In the genomic region with DNA sequence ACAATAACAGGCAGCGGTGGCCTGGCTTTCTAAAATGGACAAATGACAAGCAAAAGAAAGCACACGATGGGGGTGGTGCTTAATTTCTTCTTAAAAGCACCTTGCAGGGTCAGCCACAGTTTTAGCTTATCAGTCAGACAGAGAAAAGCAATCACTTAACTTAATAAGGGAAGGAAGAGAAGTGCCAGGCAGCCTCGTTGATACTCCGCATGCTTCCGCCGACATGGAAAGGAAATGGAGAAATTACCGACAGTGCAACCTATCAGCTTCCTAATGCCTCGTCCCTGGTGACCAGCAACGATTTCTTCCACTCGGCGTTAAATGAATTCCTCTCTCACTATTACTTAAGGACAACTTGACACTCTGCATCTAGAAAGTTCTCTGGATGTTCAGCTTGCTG, we compare ENCODE assay signal across 14 mouse cellular contexts.
DNase-seq lines count a peak whose midpoint lies in the region; ATAC-seq and TF ChIP-seq lines count a peak whose summit lies in the region.
"Had no signal": no experiment of that assay in that cellular context is flagged by ENCODE, and none has a peak within 500 bp of the region (broad histone marks: within the 10 kb centered on the region; RNA-seq: fewer than 3 reads in every experiment).

No protein-coding gene starts in this region.

- peaks cover 52% of the 10 kb centered on the region for H3K4me1 ChIP-seq in forebrain, embryonic 12.5 days
- H3K4me1 ChIP-seq in forebrain, embryonic 11.5 days (replicated peaks; ENCODE audit: control insufficient read depth, insufficient read depth, low read length) = peaks cover 9% of the 10 kb centered on the region
- peaks cover 56% of the 10 kb centered on the region for H3K4me1 ChIP-seq in intestine, embryonic 14.5 days (replicated peaks; ENCODE audit: control insufficient read depth, insufficient read depth, low read length)
- H3K4me1 ChIP-seq in intestine, postnatal 0 days (replicated peaks; ENCODE audit: control insufficient read depth, insufficient read depth, low read length) = no peaks in the 10 kb centered on the region
- H3K4me1 ChIP-seq in embryonic fibroblast, embryonic 13.5 days (ENCODE audit: control insufficient read depth, insufficient read depth, low read length) = peaks cover 48% of the 10 kb centered on the region
- peaks cover 35% of the 10 kb centered on the region for H3K4me1 ChIP-seq in megakaryocyte, embryonic 14.5 days

- no peak overlapping the region for H3K4me2 ChIP-seq in forebrain, embryonic 12.5 days
- no peak overlapping the region for H3K4me2 ChIP-seq in forebrain, embryonic 11.5 days (ENCODE audit: low read depth, low read length, severe bottlenecking)
- no peak overlapping the region for H3K4me2 ChIP-seq in intestine, embryonic 14.5 days (ENCODE audit: low read length)
- H3K4me2 ChIP-seq in intestine, postnatal 0 days (replicated peaks; ENCODE audit: low read depth) = no peak overlapping the region

- H3K27ac ChIP-seq in forebrain, embryonic 12.5 days = peak overlapping the region; percentile 63
- H3K27ac ChIP-seq in forebrain, embryonic 11.5 days (ENCODE audit: low read depth, low read length) = no peak overlapping the region
- H3K27ac ChIP-seq in intestine, embryonic 14.5 days (ENCODE audit: low read depth) = 0 out of 2 replicates have a peak overlapping the region, but pooled peaks have one; percentile 38
- no peak overlapping the region for H3K27ac ChIP-seq in intestine, postnatal 0 days (ENCODE audit: low read depth, low read length)
- H3K27ac ChIP-seq in embryonic fibroblast, embryonic 13.5 days (ENCODE audit: insufficient read depth, low read length) = peak overlapping the region; percentile 48; the same call in 1 of the 2 replicates
- H3K27ac ChIP-seq: layer of hippocampus, adult 2 months; macrophage had no signal

- H3K9me3 ChIP-seq in forebrain, embryonic 12.5 days = no peaks in the 10 kb centered on the region
- H3K9me3 ChIP-seq in forebrain, embryonic 11.5 days (ENCODE audit: control insufficient read depth, low read length) = no peaks in the 10 kb centered on the region
- no peaks in the 10 kb centered on the region for H3K9me3 ChIP-seq in intestine, embryonic 14.5 days (ENCODE audit: control insufficient read depth, low read length)
- no peaks in the 10 kb centered on the region for H3K9me3 ChIP-seq in intestine, postnatal 0 days (ENCODE audit: control insufficient read depth)
- no peaks in the 10 kb centered on the region for H3K9me3 ChIP-seq in megakaryocyte, embryonic 14.5 days
- H3K9me3 ChIP-seq: G1E had no signal

- H3K4me3 ChIP-seq in forebrain, embryonic 12.5 days (replicated peaks) = no peak overlapping the region
- H3K4me3 ChIP-seq in forebrain, embryonic 11.5 days (ENCODE audit: low read depth, low read length) = no peak overlapping the region
- H3K4me3 ChIP-seq in intestine, embryonic 14.5 days (ENCODE audit: low read depth, low read length) = no peak overlapping the region
- H3K4me3 ChIP-seq in intestine, postnatal 0 days (ENCODE audit: low read depth, low read length) = no peak overlapping the region
- no peak overlapping the region for H3K4me3 ChIP-seq in embryonic fibroblast, embryonic 13.5 days (ENCODE audit: insufficient read depth, low read length)
- H3K4me3 ChIP-seq in megakaryocyte, embryonic 14.5 days (replicated peaks) = peak overlapping the region; percentile 68
- H3K4me3 ChIP-seq: erythroblast, embryonic 14.5 days; layer of hippocampus, adult 2 months had no signal

- DNase-seq in forebrain, embryonic 11.5 days (ENCODE audit: low spot score) = no peak
- DNase-seq in intestine, embryonic 14.5 days (ENCODE audit: low spot score) = no peak
- no peak for DNase-seq in ovary, postnatal 36 days (ENCODE audit: low spot score)
- DNase-seq in retina, postnatal 1 day = no peak
- DNase-seq: cerebellum, postnatal 10 days; kidney, adult 11 months had no signal

- WGBS in forebrain, embryonic 12.5 days = 53% methylated on average over 11 of the region's 11 CpGs
- WGBS in forebrain, embryonic 11.5 days = 71% methylated on average over 11 of the region's 11 CpGs
- 35% methylated on average over 11 of the region's 11 CpGs for WGBS in intestine, embryonic 14.5 days
- WGBS in intestine, postnatal 0 days = 44% methylated on average over 11 of the region's 11 CpGs

- H3K36me3 ChIP-seq in forebrain, embryonic 12.5 days (replicated peaks) = no peaks in the 10 kb centered on the region
- no peaks in the 10 kb centered on the region for H3K36me3 ChIP-seq in forebrain, embryonic 11.5 days (ENCODE audit: control insufficient read depth, insufficient read depth, low read length)
- H3K36me3 ChIP-seq in intestine, embryonic 14.5 days (ENCODE audit: control insufficient read depth, insufficient read depth, low read length) = no peaks in the 10 kb centered on the region
- no peaks in the 10 kb centered on the region for H3K36me3 ChIP-seq in intestine, postnatal 0 days (ENCODE audit: control insufficient read depth, insufficient read depth)
- no peaks in the 10 kb centered on the region for H3K36me3 ChIP-seq in megakaryocyte, embryonic 14.5 days (replicated peaks; ENCODE audit: low read length)
- H3K36me3 ChIP-seq: G1E had no signal

- no peak for TF ChIP-seq CTCF in intestine, postnatal 0 days (IDR thresholded peaks at IDR 0.05; ENCODE audit: low read depth)
- no peak for TF ChIP-seq CTCF in embryonic fibroblast, embryonic 13.5 days (IDR thresholded peaks at IDR 0.05; ENCODE audit: borderline replicate concordance, insufficient read depth, low read length)

- ATAC-seq in forebrain, embryonic 12.5 days (ENCODE audit: low FRiP score) = no peak
- no peak for ATAC-seq in forebrain, embryonic 11.5 days (replicated peaks; ENCODE audit: low FRiP score)
- no peak for ATAC-seq in intestine, embryonic 14.5 days (replicated peaks; ENCODE audit: low FRiP score, low TSS enrichment, low read depth)
- ATAC-seq in intestine, postnatal 0 days = no peak

- TF ChIP-seq POLR2A in embryonic fibroblast, embryonic 13.5 days (IDR thresholded peaks at IDR 0.05; ENCODE audit: low read depth, low read length) = no peak

- no peaks in the 10 kb centered on the region for H3K27me3 ChIP-seq in forebrain, embryonic 12.5 days
- H3K27me3 ChIP-seq in forebrain, embryonic 11.5 days (ENCODE audit: control insufficient read depth, insufficient read depth, low read length) = no peaks in the 10 kb centered on the region
- H3K27me3 ChIP-seq in intestine, embryonic 14.5 days (replicated peaks; ENCODE audit: control insufficient read depth, insufficient read depth, low read length) = no peaks in the 10 kb centered on the region
- no peaks in the 10 kb centered on the region for H3K27me3 ChIP-seq in intestine, postnatal 0 days (replicated peaks; ENCODE audit: control insufficient read depth, insufficient read depth, low read length)
- H3K27me3 ChIP-seq in megakaryocyte, embryonic 14.5 days (replicated peaks) = peaks cover 17% of the 10 kb centered on the region

- H3K9ac ChIP-seq in forebrain, embryonic 12.5 days = no peak overlapping the region
- H3K9ac ChIP-seq in forebrain, embryonic 11.5 days (ENCODE audit: low read length) = no peak overlapping the region
- no peak overlapping the region for H3K9ac ChIP-seq in intestine, embryonic 14.5 days (ENCODE audit: low read length)
- H3K9ac ChIP-seq in intestine, postnatal 0 days (ENCODE audit: low read depth, low read length) = no peak overlapping the region

Comparison
In these comparisons a context has a peak if more than half of its experiments do, and no peak if none do; other contexts are left out.
1. H3K27ac ChIP-seq: peak in forebrain, embryonic 12.5 days (single experiment), intestine, embryonic 14.5 days (single experiment) and embryonic fibroblast, embryonic 13.5 days (single experiment); none in forebrain, embryonic 11.5 days (single experiment) and intestine, postnatal 0 days (single experiment).